Mouse (Mus musculus): ENCODE data around the gene Mael. TPM values are rescaled to one million over a fixed set of nuclear protein-coding genes. Genes with fewer than 3 reads are reported as not detected.

Gene Mael
- total RNA-seq, 4 experiments from 2014 or later, result not detected

GRCm38 (mm10) chr1:166154162-166155112 is 84.1 kb downstream of the Mael start:
- DNase-seq (ENCODE audit: low spot score in 2 of 2), result peak in 1 of 2 experiments; percentile 52

DNA sequence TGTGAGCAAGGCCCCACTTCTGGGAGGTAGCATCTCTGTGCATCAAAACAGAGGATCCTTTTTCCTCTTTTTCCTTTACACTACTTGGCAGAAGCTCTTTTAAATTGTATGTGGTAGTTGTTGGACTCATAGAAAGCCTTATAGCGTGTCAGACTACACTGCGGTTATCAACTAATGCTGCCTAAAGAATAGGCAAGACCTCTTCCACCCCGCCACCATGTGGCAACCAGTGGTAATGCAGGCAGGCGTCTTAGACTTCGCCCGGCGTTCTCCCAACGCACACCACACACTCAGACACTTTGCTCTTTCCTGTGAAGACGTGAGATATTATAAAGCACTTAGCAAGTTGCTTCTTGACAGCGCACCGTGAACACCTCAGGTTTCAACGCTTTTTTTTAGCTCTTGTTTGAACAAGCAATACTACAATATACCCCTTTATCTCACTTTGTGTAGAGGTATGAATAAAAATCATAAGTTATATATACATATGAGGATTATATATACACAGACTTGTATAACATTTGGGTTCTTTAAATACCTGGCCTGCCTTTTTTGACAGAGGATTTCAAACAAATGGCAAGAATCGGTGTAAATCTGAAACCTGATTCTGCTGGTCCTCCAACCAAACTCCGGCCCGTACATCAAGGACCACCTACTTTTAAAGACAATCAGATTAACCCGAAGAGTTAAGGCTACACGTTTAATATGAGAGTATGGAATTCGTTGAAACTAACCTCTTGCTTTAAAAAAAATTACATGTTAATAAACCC is 85.0 kb downstream of the Mael start:
- peak; percentile 49 to 95 for DNase-seq (ENCODE audit: low spot score in 2 of 2)

DNA sequence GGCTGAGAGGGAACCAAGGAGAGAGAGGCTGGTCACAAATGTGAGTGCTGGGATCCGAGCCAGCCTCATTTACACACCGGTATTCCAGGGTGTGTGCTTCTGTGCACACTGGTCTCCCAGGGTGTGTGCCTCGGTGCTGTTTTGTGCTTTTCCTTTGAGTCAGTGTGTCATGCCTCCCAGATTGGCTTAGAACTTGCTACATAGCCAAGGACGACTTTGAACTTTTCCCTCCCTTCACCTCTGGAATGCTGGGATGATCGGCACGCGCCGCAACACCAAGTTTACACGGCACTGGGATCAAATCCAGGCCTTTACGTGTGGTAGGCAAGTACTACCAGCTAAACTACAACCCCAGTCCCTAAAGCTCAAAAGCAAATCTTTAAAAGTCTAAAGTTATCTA is 86.5 kb downstream of the Mael start:
- DNase-seq (ENCODE audit: low spot score in 2 of 2), result no peak

DNA sequence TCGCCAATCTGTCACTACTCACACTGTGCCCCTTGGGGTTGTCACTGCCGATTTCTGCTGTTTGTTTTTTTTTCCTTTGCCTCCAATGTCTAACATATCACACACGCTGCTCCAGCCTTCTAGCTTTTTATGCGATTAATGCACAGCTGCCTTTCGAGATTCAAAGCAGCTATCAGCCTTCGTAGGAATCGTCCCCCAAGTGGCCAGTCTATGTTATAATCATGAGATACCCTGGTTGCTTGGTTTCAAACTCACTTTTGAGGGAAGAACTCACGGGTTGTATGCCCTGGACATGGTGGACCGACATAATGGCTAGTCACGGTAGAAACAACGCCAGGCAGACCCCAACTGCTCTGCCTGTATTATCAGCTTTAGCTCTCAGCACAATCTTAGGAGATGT is 87.2 kb downstream of the Mael start:
- DNase-seq (ENCODE audit: low spot score in 2 of 2), result no peak

Other genes with a start within 250 kb of the Mael start
- 10 to 100 TPM; 16.4 to 23.9 (median 19.0) TPM for gene Pou2f1, start 236.1 kb downstream of the Mael start, total RNA-seq (2022)
- gene Dusp27, start 110.8 kb downstream of the Mael start, total RNA-seq (2022), result under 1 TPM; 0.26 to 0.38 (median 0.35) TPM
- gene Gpa33, start 108.5 kb downstream of the Mael start, total RNA-seq (2022), result not detected
- 10 to 100 TPM; 82.4 to 90.9 (median 86.5) TPM for gene Ildr2, start 15.4 kb upstream of the Mael start, total RNA-seq (2022)
- 10 to 100 TPM; 33.4 to 37.7 (median 33.6) TPM for gene Tada1, start 140.3 kb upstream of the Mael start, total RNA-seq (2022)
- 10 to 100 TPM; 41.1 to 43.6 (median 42.4) TPM for gene Pogk, start 171.1 kb upstream of the Mael start, total RNA-seq (2022)